Mouse (Mus musculus) ES-E14 (cell line): ENCODE measurements around the gene Pgap3. TPM values are rescaled to one million over a fixed set of nuclear protein-coding genes. Genes with fewer than 3 reads are reported as not detected.
A peak's percentile ranks its signal among the peaks of the same experiment; 100 is the strongest.

Source experiments
- DNase-seq: peaks from one replicate; pipeline ENCODE4 v3.0.0-alpha.2; 2013; ENCODE audit warnings: low read depth, low spot score
- H3K27ac ChIP-seq: 2 replicates; pipeline ENCODE4 v1.5.1; 2012; ENCODE audit warnings: low read depth, mild to moderate bottlenecking, low read length, moderate library complexity, mixed read lengths; ENCODE audit not compliant: poor library complexity, insufficient read depth, severe bottlenecking
- H3K36me3 ChIP-seq: 2 replicates; pipeline ENCODE4 v1.6.1; 2012; ENCODE audit warnings: mild to moderate bottlenecking, low read length, moderate library complexity, mixed read lengths; ENCODE audit not compliant: control insufficient read depth, poor library complexity, insufficient read depth, severe bottlenecking
- H3K4me1 ChIP-seq, 2 experiments: fragments of 150-350 bp in 1 of 2; sonication (generic) in 1 of 2; 2 replicates each; pipeline ENCODE4 v1.6.1; 2012; ENCODE audit warnings: low read length in 2 of 2, mild to moderate bottlenecking in 1 of 2, mixed read lengths in 1 of 2; ENCODE audit not compliant: control insufficient read depth in 2 of 2, insufficient read depth in 2 of 2, poor library complexity in 1 of 2
- H3K4me3 ChIP-seq, 2 experiments: fragments of 150-350 bp in 1 of 2; sonication (generic) in 1 of 2; 2 replicates each; pipeline ENCODE4 v1.5.1; 2012; ENCODE audit warnings: low read length in 2 of 2, low read depth in 1 of 2, mild to moderate bottlenecking in 1 of 2, mixed read lengths in 1 of 2; ENCODE audit not compliant: insufficient read depth in 1 of 2, poor library complexity in 1 of 2, severe bottlenecking in 1 of 2
- H3K9ac ChIP-seq: 2 replicates; pipeline ENCODE4 v1.6.1; 2012; ENCODE audit warnings: low read depth, mild to moderate bottlenecking, low read length, mixed read lengths; ENCODE audit not compliant: poor library complexity, insufficient read depth, severe bottlenecking
- H3K9me3 ChIP-seq: fragments of 150-350 bp; sonication (generic); 2 replicates; pipeline ENCODE4 v1.6.1; 2012; ENCODE audit warnings: low read depth, mild to moderate bottlenecking, low read length; ENCODE audit not compliant: control insufficient read depth, insufficient read depth
- CHD2 ChIP-seq: IDR thresholded peaks from 2 replicates; pipeline ENCODE4 v1.6.1; 2014; ENCODE audit warnings: mild to moderate bottlenecking, low read depth, low read length, inconsistent platforms
- HCFC1 ChIP-seq: IDR thresholded peaks from 2 replicates; pipeline ENCODE4 v1.6.1; 2012; ENCODE audit warnings: low read length, inconsistent platforms, borderline replicate concordance; ENCODE audit not compliant: insufficient read depth
- MAFK ChIP-seq: IDR thresholded peaks from 2 replicates; pipeline ENCODE4 v1.6.1; 2014; ENCODE audit warnings: mild to moderate bottlenecking, low read depth, low read length, inconsistent platforms; ENCODE audit not compliant: insufficient read depth
- ZC3H11A ChIP-seq: IDR thresholded peaks from 2 replicates; pipeline ENCODE4 v1.6.1; 2012; ENCODE audit warnings: low read depth, mild to moderate bottlenecking, inconsistent platforms, low read length, borderline replicate concordance
- ZNF384 ChIP-seq: IDR thresholded peaks from 2 replicates; pipeline ENCODE4 v1.6.1; 2012; ENCODE audit warnings: low read depth, low read length, inconsistent platforms
- in situ Hi-C, 2 experiments: fragments of 600-800 bp; cut with MboI; formaldehyde crosslinking; loops; one replicate each; pipeline ENCODE4 v1.15.1; 2025; ENCODE audit warnings: low sequenced_read_pairs in 2 of 2, inconsistent platforms in 1 of 2; ENCODE audit not compliant: unreplicated experiment in 2 of 2
- total RNA-seq: library from RNA; depleted of rRNA; stranded (reverse); fragments of 300-350 nt; gene quantifications from 2 replicates; pipeline ENCODE4 v1.2.3, GENCODE M21; 2012

Gene Pgap3
- total RNA-seq, 1 experiment, result 7.4 TPM

GRCm38 (mm10) chr11:98349308-98349707, 51.0 kb downstream of the Pgap3 start:
- Histone ChIP-seq H3K4me1 (peaks cover 0 to 14% of the 10 kb centered on the region in 2 experiments; a peak in 1 of 4 replicates), H3K9me3 (no peaks in the 10 kb centered on the region), H3K4me3 (peak overlapping the region; percentile 56 to 66), H3K27ac (no peak overlapping the region), H3K9ac (peak overlapping the region; percentile 46; the same call in 1 of the 2 replicates), H3K36me3 (no peaks in the 10 kb centered on the region)
- DNase-seq, result no peak
- in situ Hi-C loops, result no loop called here
- TF ChIP-seq CHD2 (no peak), ZC3H11A (no peak), ZNF384 (no peak), HCFC1 (no peak), MAFK (no peak)

GRCm38 (mm10) chr11:98348083-98348961, 52.0 kb downstream of the Pgap3 start, which contains the start of gene Ppp1r1b:
Gene Ppp1r1b (plus strand): TSS chr11:98348404.
- H3K9me3 ChIP-seq, result no peaks in the 10 kb centered on the region

DNA sequence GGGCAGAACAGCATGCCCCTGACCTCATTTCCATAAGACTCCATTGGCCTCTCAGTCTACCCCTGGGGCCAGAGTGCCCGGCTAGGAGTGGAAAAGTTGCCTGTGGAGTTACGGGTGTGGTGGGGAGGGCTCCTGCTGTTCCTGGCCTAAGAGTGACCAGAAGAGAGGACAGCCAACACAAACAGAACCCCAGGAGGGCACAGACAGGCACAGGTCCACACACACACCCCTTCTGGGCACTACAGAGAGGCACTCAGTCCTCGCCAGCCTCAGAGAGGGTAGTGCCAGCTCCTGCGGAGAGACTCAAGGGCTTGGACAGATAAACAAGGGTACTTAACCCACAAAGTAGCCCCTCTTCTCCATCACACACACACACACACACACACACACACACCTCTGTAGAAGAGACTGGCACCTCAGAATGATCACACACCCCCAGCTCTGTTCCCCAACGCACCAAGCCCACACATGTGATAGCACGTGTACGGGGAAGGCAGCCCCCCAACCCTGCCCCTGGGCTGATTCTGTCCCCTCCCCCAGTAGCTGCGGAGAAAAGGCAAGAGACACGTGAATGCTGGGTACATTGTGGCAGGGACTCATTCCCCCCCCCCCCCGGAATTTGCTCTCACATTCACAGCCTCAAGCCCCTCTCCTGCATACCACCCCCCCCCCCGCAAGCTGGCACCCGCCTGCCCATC, 52.8 kb downstream of the Pgap3 start:
- in situ Hi-C loops, result no loop called here
- TF ChIP-seq ZC3H11A (no peak), CHD2 (no peak), HCFC1 (no peak), MAFK (no peak), ZNF384 (no peak)
- DNase-seq, result no peak
- H3K9ac ChIP-seq, result no peak overlapping the region
- no peak overlapping the region for H3K27ac ChIP-seq
- H3K9me3 ChIP-seq, result no peaks in the 10 kb centered on the region
- no peaks in the 10 kb centered on the region for H3K36me3 ChIP-seq
- H3K4me1 ChIP-seq, result peaks cover 0 to 7% of the 10 kb centered on the region in 2 experiments; a peak in 1 of 4 replicates
- peak overlapping the region in 1 of 2 experiments; percentile 66; a peak in 1 of 4 replicates for H3K4me3 ChIP-seq

More at GRCm38 (mm10) chr11:98348083-98348961, 52.0 kb downstream of the Pgap3 start, which contains the start of gene Ppp1r1b:
- H3K9ac ChIP-seq, result peak within 1 kb of the TSS; percentile 46
- in situ Hi-C loops, result no loop called here
- H3K36me3 ChIP-seq, result no peaks in the 10 kb centered on the region
- peak within 1 kb of the TSS; percentile 56 to 66 for H3K4me3 ChIP-seq
- H3K4me1 ChIP-seq, result peaks cover 0 to 7% of the 10 kb centered on the region in 2 experiments; a peak in 1 of 4 replicates
- DNase-seq, result no peak
- H3K27ac ChIP-seq, result no peak within 1 kb of the TSS
- TF ChIP-seq CHD2 (no peak), ZNF384 (no peak)

DNA sequence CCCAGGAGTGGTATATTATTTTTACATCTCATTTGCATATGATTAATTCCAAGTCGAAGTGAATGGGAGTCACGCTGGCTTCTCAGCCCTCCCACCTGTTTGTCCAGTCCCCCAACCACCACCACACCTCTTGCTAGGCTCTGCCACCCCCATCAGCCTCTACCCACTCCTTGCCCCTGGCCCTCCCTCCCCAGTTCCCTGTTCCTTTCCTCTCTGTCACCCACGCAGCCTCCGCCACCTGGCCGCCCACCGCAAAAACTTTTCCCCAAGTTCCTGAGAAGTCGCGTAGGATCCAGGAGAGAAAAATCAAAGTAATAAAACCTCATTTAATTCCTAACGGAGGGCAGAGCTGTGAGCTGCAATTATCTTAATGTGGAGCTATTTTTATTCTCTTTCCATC, 54.1 kb downstream of the Pgap3 start:
- no peaks in the 10 kb centered on the region for H3K36me3 ChIP-seq
- in situ Hi-C loops, result no loop called here
- H3K9me3 ChIP-seq, result no peaks in the 10 kb centered on the region
- H3K27ac ChIP-seq, result no peak overlapping the region
- H3K4me1 ChIP-seq, result peaks cover 0 to 10% of the 10 kb centered on the region in 2 experiments; a peak in 1 of 4 replicates
- no peak overlapping the region for H3K9ac ChIP-seq
- TF ChIP-seq ZNF384, result no peak
- no peak for TF ChIP-seq MAFK
- TF ChIP-seq ZC3H11A, result no peak
- TF ChIP-seq CHD2, result no peak
- TF ChIP-seq HCFC1, result no peak
- no peak for DNase-seq
- H3K4me3 ChIP-seq, result no peak overlapping the region
